15 mouse cellular contexts compared by ENCODE assay signal in the genomic region with DNA sequence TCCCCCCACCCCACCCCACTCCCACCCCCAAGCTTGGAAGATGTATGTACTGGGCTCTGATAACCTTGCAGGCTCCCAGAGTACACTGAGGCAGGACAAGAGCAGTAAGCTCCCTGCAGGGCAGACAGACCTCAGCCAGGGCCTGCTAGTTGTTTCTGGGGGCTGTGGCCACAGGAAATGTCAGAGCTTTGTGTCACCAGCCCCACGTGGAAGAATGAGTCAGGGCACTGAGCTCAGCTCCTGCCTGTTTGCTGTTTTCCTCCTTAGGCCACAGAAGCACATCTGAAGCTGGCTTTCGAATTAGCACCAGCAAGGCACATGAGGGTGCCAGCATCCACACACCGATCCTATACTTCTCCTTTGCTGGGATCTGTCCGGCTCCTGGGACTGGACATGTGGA.
DNase-seq lines count a peak whose midpoint lies in the region; ATAC-seq and TF ChIP-seq lines count a peak whose summit lies in the region.
"Had no signal": no experiment of that assay in that cellular context is flagged by ENCODE, and none has a peak within 500 bp of the region (broad histone marks: within the 10 kb centered on the region; RNA-seq: fewer than 3 reads in every experiment).

No protein-coding gene starts in this region.

- no peak for TF ChIP-seq POLR2A in myocyte (IDR thresholded peaks at IDR 0.05; ENCODE audit: insufficient read length, low read depth)

- H3K27me3 ChIP-seq in heart, embryonic 16.5 days (ENCODE audit: control insufficient read depth, insufficient read depth, low read length), result no peaks in the 10 kb centered on the region
- no peaks in the 10 kb centered on the region for H3K27me3 ChIP-seq in neural tube, embryonic 13.5 days
- no peaks in the 10 kb centered on the region for H3K27me3 ChIP-seq in neural tube, embryonic 15.5 days (replicated peaks)
- no peaks in the 10 kb centered on the region for H3K27me3 ChIP-seq in myocyte (ENCODE audit: control insufficient read depth, insufficient read depth, insufficient read length)
- H3K27me3 ChIP-seq: intestine, embryonic 15.5 days; liver, embryonic 12.5 days; midbrain, embryonic 13.5 days had no signal

- peak overlapping the region; percentile 12; the same call in 1 of the 2 replicates for H3K27ac ChIP-seq in heart, embryonic 16.5 days (ENCODE audit: low read length)
- no peak overlapping the region; the same call in 1 of the 2 replicates for H3K27ac ChIP-seq in neural tube, embryonic 13.5 days (replicated peaks)
- no peak overlapping the region for H3K27ac ChIP-seq in neural tube, embryonic 15.5 days (replicated peaks)
- H3K27ac ChIP-seq: intestine, embryonic 15.5 days; liver, embryonic 12.5 days; midbrain, embryonic 13.5 days had no signal

- no peaks in the 10 kb centered on the region for H3K36me3 ChIP-seq in heart, embryonic 16.5 days (ENCODE audit: control insufficient read depth, insufficient read depth)
- H3K36me3 ChIP-seq in neural tube, embryonic 13.5 days, result 0 out of 2 replicates have a peak, but pooled peaks cover 4% of the 10 kb centered on the region
- no peaks in the 10 kb centered on the region for H3K36me3 ChIP-seq in neural tube, embryonic 15.5 days
- no peaks in the 10 kb centered on the region for H3K36me3 ChIP-seq in myocyte (ENCODE audit: control insufficient read depth, insufficient read depth)
- H3K36me3 ChIP-seq: G1E; intestine, embryonic 15.5 days; liver, embryonic 12.5 days; midbrain, embryonic 13.5 days had no signal

- H3K9ac ChIP-seq in heart, embryonic 16.5 days (ENCODE audit: low read length), result no peak overlapping the region
- 0 out of 2 replicates have a peak overlapping the region, but pooled peaks have one; percentile 5 for H3K9ac ChIP-seq in neural tube, embryonic 13.5 days
- no peak overlapping the region for H3K9ac ChIP-seq in neural tube, embryonic 15.5 days (replicated peaks)
- H3K9ac ChIP-seq: intestine, embryonic 15.5 days; liver, embryonic 12.5 days; midbrain, embryonic 13.5 days had no signal

- H3K4me2 ChIP-seq in heart, embryonic 16.5 days (ENCODE audit: low read depth, low read length), result no peak overlapping the region
- no peak overlapping the region for H3K4me2 ChIP-seq in neural tube, embryonic 13.5 days
- no peak overlapping the region for H3K4me2 ChIP-seq in neural tube, embryonic 15.5 days
- H3K4me2 ChIP-seq in myocyte (ENCODE audit: low read depth), result peak overlapping the region; percentile 72
- H3K4me2 ChIP-seq: intestine, embryonic 15.5 days; liver, embryonic 12.5 days; midbrain, embryonic 13.5 days had no signal

- 48% methylated on average over 4 of the region's 4 CpGs for WGBS in heart, embryonic 16.5 days
- WGBS in neural tube, embryonic 13.5 days, result 61% methylated on average over 4 of the region's 4 CpGs
- 66% methylated on average over 4 of the region's 4 CpGs for WGBS in neural tube, embryonic 15.5 days

- intact Hi-C loops in heart, postnatal 14 days (cut with DNase I), result no loop called here

- no peaks in the 10 kb centered on the region for H3K79me2 ChIP-seq in myocyte (ENCODE audit: control insufficient read depth, insufficient read depth)

- peaks cover 15% of the 10 kb centered on the region for H3K4me1 ChIP-seq in heart, embryonic 16.5 days (ENCODE audit: control insufficient read depth, insufficient read depth, low read length)
- peaks cover 26% of the 10 kb centered on the region for H3K4me1 ChIP-seq in neural tube, embryonic 13.5 days (replicated peaks)
- H3K4me1 ChIP-seq in neural tube, embryonic 15.5 days, result peaks cover 27% of the 10 kb centered on the region
- H3K4me1 ChIP-seq: liver, embryonic 12.5 days had no signal

- H3K4me3 ChIP-seq in heart, embryonic 16.5 days (ENCODE audit: low read length), result no peak overlapping the region
- no peak overlapping the region for H3K4me3 ChIP-seq in neural tube, embryonic 13.5 days
- no peak overlapping the region for H3K4me3 ChIP-seq in neural tube, embryonic 15.5 days (replicated peaks)
- no peak overlapping the region for H3K4me3 ChIP-seq in myocyte
- H3K4me3 ChIP-seq: intestine, embryonic 15.5 days; liver, embryonic 12.5 days; midbrain, embryonic 13.5 days had no signal

- no peak for ATAC-seq in heart, embryonic 16.5 days (replicated peaks; ENCODE audit: extremely low read depth, insufficient read depth, low FRiP score)
- ATAC-seq in neural tube, embryonic 13.5 days (ENCODE audit: low read depth), result no peak
- ATAC-seq in neural tube, embryonic 15.5 days (ENCODE audit: low FRiP score), result no peak
- ATAC-seq: intestine, embryonic 15.5 days; liver, embryonic 12.5 days; midbrain, embryonic 13.5 days had no signal

- peak; percentile 33 for DNase-seq in adrenal gland, adult 2 months
- DNase-seq in adrenal gland, postnatal 4 days (ENCODE audit: low spot score in 2 of 2), result no peak
- DNase-seq in heart, postnatal 14 days, result no peak
- no peak for DNase-seq in cerebellum, postnatal 10 days
- DNase-seq: cerebellum, postnatal 14 days; kidney, postnatal 10 days; retina, postnatal 1 day had no signal

- no peak overlapping the region for H3ac ChIP-seq in myocyte (ENCODE audit: control insufficient read depth, insufficient read length)

- no peaks in the 10 kb centered on the region for H3K9me3 ChIP-seq in heart, embryonic 16.5 days (replicated peaks; ENCODE audit: control insufficient read depth, low read length)
- H3K9me3 ChIP-seq in neural tube, embryonic 13.5 days, result no peaks in the 10 kb centered on the region; the same call in 1 of the 2 replicates
- H3K9me3 ChIP-seq in neural tube, embryonic 15.5 days (replicated peaks), result no peaks in the 10 kb centered on the region
- H3K9me3 ChIP-seq: G1E; intestine, embryonic 15.5 days; liver, embryonic 12.5 days had no signal

TF ChIP-seq in myocyte, 11 proteins besides CTCF, POLR2A, EP300 and RAD21:
- no peak for TF ChIP-seq CEBPB (IDR thresholded peaks at IDR 0.05; ENCODE audit: insufficient read depth, poor library complexity, severe bottlenecking)
- TF ChIP-seq MYOD1 (IDR thresholded peaks at IDR 0.05; ENCODE audit: control insufficient read depth in 1 of 3, insufficient read length in 2 of 3, low read depth in 2 of 3), result peak in 1 of 3 experiments; percentile 19
- no peak for TF ChIP-seq E2F4 (IDR thresholded peaks at IDR 0.05; ENCODE audit: insufficient read depth)
- no peak for TF ChIP-seq SRF (IDR thresholded peaks at IDR 0.05; ENCODE audit: control insufficient read depth, insufficient read length, low read depth)
- TF ChIP-seq MAX (IDR thresholded peaks at IDR 0.05; ENCODE audit: low read depth), result no peak
- no peak for TF ChIP-seq REST (IDR thresholded peaks at IDR 0.05; ENCODE audit: insufficient read depth, insufficient read length)
- no peak for TF ChIP-seq TCF12 (IDR thresholded peaks at IDR 0.05; ENCODE audit: insufficient read depth, poor library complexity, severe bottlenecking)
- peak; percentile 85 for TF ChIP-seq USF1 (IDR thresholded peaks at IDR 0.05; ENCODE audit: low read depth)
- TF ChIP-seq MYOG (IDR thresholded peaks at IDR 0.05; ENCODE audit: control insufficient read depth in 1 of 3, insufficient read depth in 1 of 3, insufficient read length in 2 of 3, low read depth in 2 of 3), result peak in 1 of 3 experiments; percentile 3
- no peak for TF ChIP-seq TCF3 (IDR thresholded peaks at IDR 0.05; ENCODE audit: insufficient read length, low read depth)
- TF ChIP-seq POLR2AphosphoS2 (IDR thresholded peaks at IDR 0.05; ENCODE audit: insufficient read length, low read depth), result no peak
